Mouse (Mus musculus): Measurements from ENCODE around the gene Mag. TPM values are rescaled to one million over a fixed set of nuclear protein-coding genes. Genes with fewer than 3 reads are reported as not detected.
"Not testable (repeated sequence)": the region's sequence is repeated elsewhere in the genome, so short reads cannot be mapped to it uniquely, and the experiment has no call there.

Gene Mag
- polyA plus RNA-seq, 1 experiment from 2014 or later, result 0.73 TPM

DNA sequence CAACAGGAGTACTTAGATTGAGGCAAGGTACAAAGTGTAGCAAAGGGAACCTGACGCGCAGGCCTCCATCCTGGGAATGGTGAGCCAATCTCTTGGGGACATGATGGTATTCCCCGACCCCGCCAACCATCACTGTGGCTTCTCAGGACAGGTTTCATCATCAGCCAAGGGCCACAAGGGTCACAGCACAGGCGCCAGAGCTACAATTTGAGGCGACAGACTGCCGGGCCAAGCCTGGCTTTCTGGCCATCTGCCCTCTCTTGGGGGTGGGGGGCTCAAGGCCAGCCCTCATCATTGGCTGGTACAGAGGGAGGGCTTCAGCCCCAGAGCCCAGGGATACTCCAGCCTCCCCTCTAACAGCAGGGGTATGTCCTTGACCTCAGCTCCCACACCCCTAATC, 30.8 kb upstream of the Mag start:
- not testable (repeated sequence) for H3K27ac ChIP-seq (ENCODE audit: low read depth, low read length); H3K9me3 ChIP-seq (ENCODE audit: control insufficient read depth, low read length); H3K36me3 ChIP-seq (ENCODE audit: control insufficient read depth, insufficient read depth, low read length); DNase-seq (ENCODE audit: low spot score); ATAC-seq (ENCODE audit: low FRiP score); H3K9ac ChIP-seq (ENCODE audit: low read depth, low read length); H3K27me3 ChIP-seq (ENCODE audit: control insufficient read depth, insufficient read depth, low read length); H3K4me1 ChIP-seq (replicated peaks; ENCODE audit: control insufficient read depth, insufficient read depth, low read length); H3K4me2 ChIP-seq (replicated peaks; ENCODE audit: low read depth, low read length); H3K4me3 ChIP-seq (ENCODE audit: low read depth, low read length)
- 90% methylated on average over 7 of the region's 7 CpGs for WGBS

DNA sequence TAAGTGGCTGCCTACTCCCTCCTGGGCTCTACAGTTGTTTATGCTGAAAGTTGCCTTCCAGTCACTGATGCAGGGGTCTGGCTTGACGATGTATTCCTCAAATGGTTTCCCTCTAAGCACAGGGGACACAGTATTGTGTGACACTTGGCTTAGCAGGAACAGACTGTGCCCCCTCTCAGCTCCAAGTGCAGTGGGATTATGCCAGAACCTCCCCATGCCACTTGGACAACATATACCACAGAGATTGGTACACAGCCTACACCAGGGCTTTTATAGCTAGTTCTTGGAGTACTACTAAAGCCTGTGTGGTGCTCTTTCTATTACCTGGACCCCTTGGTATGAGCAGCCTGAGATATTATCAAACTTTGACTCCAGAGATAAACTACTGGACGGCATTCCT, 30.0 kb upstream of the Mag start:
- H3K9me3 ChIP-seq (ENCODE audit: control insufficient read depth, low read length); H3K4me3 ChIP-seq (ENCODE audit: low read depth, low read length); DNase-seq (ENCODE audit: low spot score); H3K36me3 ChIP-seq (ENCODE audit: control insufficient read depth, insufficient read depth, low read length); H3K4me2 ChIP-seq (replicated peaks; ENCODE audit: low read depth, low read length); H3K27ac ChIP-seq (ENCODE audit: low read depth, low read length); ATAC-seq (ENCODE audit: low FRiP score); H3K9ac ChIP-seq (ENCODE audit: low read depth, low read length); H3K4me1 ChIP-seq (replicated peaks; ENCODE audit: control insufficient read depth, insufficient read depth, low read length); H3K27me3 ChIP-seq (ENCODE audit: control insufficient read depth, insufficient read depth, low read length): not testable (repeated sequence)
- 82% methylated on average over 2 of the region's 2 CpGs for WGBS

DNA sequence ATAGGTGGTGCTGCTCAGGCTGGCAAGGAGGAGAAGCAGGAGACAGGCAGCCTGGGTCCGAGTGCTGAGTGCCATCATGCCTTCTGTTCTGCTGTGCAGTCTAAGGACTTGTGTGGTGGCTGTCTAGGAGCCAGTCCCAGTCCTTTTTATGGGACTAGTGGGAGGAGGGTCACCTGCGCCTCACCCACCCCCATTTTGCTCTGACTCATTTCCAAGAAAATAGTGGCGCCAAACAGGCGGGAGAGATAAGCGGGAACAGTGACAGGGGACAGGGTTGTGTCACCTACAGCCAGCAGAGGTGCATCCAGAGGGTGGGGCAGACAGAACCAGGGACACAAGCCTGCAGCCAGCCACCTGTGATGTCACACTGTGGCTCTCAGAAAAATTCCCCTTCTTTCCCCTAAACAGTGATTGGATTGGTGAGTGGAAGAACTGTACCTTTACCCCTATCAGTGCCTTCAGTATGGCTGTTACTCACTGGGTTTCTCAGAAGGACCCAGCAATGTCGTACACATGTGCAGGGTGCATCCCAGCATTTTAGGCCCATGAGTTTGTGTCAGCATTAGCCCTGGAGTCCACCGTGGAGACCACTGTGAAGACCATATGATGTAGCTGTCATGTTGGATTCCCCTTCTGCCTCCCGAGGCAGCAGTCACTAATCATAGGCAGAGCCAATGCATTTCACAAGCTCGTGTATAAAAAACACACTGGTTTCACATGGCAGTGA, 29.4 kb upstream of the Mag start, which contains the start of gene Hamp:
Hamp (minus strand) TSS at position 124 of the 727 bp plus-strand sequence.
- no peak for ATAC-seq (ENCODE audit: low FRiP score)
- 75% methylated on average over 9 of the region's 9 CpGs for WGBS
- Histone ChIP-seq H3K27ac (ENCODE audit: low read depth, low read length) (no peak within 1 kb of the TSS), H3K36me3 (ENCODE audit: control insufficient read depth, insufficient read depth, low read length) (0 out of 2 replicates have a peak, but pooled peaks cover 4% of the 10 kb centered on the region), H3K27me3 (ENCODE audit: control insufficient read depth, insufficient read depth, low read length) (no peaks in the 10 kb centered on the region), H3K4me2 (replicated peaks; ENCODE audit: low read depth, low read length) (no peak within 1 kb of the TSS), H3K9me3 (ENCODE audit: control insufficient read depth, low read length) (no peaks in the 10 kb centered on the region), H3K4me3 (ENCODE audit: low read depth, low read length) (no peak within 1 kb of the TSS), H3K4me1 (replicated peaks; ENCODE audit: control insufficient read depth, insufficient read depth, low read length) (no peaks in the 10 kb centered on the region), H3K9ac (ENCODE audit: low read depth, low read length) (no peak within 1 kb of the TSS)
- no peak for DNase-seq (ENCODE audit: low spot score)

DNA sequence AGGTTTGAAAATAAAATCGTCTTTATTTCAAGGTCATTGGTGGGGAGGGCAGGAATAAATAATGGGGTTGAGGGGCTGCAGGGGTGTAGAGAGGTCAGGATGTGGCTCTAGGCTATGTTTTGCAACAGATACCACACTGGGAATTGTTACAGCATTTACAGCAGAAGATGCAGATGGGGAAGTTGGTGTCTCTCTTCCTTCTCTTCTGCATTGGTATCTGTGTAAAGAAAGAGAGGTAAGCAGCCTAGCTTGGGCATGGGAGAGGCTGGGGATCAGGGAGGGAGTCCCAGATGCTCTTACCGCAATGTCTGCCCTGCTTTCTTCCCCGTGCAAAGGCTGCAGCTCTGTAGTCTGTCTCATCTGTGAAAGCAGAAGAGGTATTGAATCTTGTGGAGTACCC, 27.7 kb upstream of the Mag start:
- not testable (repeated sequence) for H3K4me2 ChIP-seq (replicated peaks; ENCODE audit: low read depth, low read length); H3K4me1 ChIP-seq (replicated peaks; ENCODE audit: control insufficient read depth, insufficient read depth, low read length); H3K9me3 ChIP-seq (ENCODE audit: control insufficient read depth, low read length); H3K4me3 ChIP-seq (ENCODE audit: low read depth, low read length); ATAC-seq (ENCODE audit: low FRiP score); H3K36me3 ChIP-seq (ENCODE audit: control insufficient read depth, insufficient read depth, low read length); DNase-seq (ENCODE audit: low spot score); H3K27me3 ChIP-seq (ENCODE audit: control insufficient read depth, insufficient read depth, low read length); H3K27ac ChIP-seq (ENCODE audit: low read depth, low read length); H3K9ac ChIP-seq (ENCODE audit: low read depth, low read length)
- 61% methylated on average over 3 of the region's 3 CpGs for WGBS

DNA sequence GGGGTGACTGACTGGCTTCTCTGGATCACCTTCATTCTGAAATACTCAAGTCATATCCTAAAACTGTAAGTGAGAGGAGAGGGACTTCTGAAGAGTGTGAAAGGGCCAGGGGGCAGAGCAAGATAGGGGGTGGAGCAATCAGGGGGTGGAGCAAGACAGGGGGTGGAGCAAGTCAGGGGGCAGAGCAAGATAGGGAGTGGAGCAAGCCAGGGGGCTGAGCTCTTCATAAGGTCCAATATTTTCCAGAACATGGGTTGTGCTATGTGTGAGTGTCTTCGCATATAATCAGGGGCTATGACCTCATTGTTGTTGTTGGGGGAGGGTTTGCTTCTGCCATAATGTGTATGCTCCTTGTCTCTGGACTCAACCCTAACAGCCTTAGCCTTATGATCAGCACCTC, 25.4 kb upstream of the Mag start:
- WGBS, result 91% methylated on average over 1 of the region's 1 CpGs
- not testable (repeated sequence) for H3K9me3 ChIP-seq (ENCODE audit: control insufficient read depth, low read length); DNase-seq (ENCODE audit: low spot score); H3K4me2 ChIP-seq (replicated peaks; ENCODE audit: low read depth, low read length); H3K4me1 ChIP-seq (replicated peaks; ENCODE audit: control insufficient read depth, insufficient read depth, low read length); H3K27me3 ChIP-seq (ENCODE audit: control insufficient read depth, insufficient read depth, low read length); H3K27ac ChIP-seq (ENCODE audit: low read depth, low read length); H3K36me3 ChIP-seq (ENCODE audit: control insufficient read depth, insufficient read depth, low read length); H3K9ac ChIP-seq (ENCODE audit: low read depth, low read length); H3K4me3 ChIP-seq (ENCODE audit: low read depth, low read length); ATAC-seq (ENCODE audit: low FRiP score)

DNA sequence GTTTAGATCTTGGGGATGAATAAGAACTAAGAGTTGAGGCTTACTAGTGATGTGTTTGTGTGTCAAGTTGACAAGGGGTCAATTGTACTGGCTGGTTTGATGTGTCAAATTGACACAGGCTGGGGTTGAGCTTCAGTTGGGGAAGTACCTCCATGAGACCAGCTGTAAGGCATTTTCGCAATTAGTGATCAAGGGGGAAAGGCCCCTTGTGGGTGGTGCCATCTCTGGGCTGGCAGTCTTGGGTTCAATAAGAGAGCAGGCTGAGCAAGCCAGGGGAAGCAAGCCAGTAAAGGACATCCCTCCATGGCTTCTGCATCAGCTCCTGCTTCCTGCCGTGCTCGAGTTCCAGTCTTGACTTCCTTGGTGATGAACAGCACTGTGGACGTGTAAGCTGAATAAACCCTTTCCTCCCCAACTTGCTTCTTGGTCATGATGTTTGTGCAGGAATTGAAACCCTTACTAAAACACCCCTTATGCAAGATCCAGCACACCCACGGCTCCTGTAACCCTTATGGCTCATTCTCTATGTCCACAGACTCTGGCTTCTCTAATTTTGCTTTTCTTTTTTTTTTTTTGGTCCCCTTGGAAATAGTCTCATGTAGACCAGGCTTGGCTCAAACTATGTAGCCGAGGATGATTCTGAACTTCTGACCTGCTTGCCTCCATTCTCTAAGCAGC, 20.9 kb upstream of the Mag start:
- H3K4me2 ChIP-seq (replicated peaks; ENCODE audit: low read depth, low read length); H3K4me1 ChIP-seq (replicated peaks; ENCODE audit: control insufficient read depth, insufficient read depth, low read length); ATAC-seq (ENCODE audit: low FRiP score); H3K27me3 ChIP-seq (ENCODE audit: control insufficient read depth, insufficient read depth, low read length); H3K27ac ChIP-seq (ENCODE audit: low read depth, low read length); H3K36me3 ChIP-seq (ENCODE audit: control insufficient read depth, insufficient read depth, low read length); DNase-seq (ENCODE audit: low spot score); H3K4me3 ChIP-seq (ENCODE audit: low read depth, low read length); H3K9ac ChIP-seq (ENCODE audit: low read depth, low read length); H3K9me3 ChIP-seq (ENCODE audit: control insufficient read depth, low read length): not testable (repeated sequence)
- 77% methylated on average over 6 of the region's 6 CpGs for WGBS

DNA sequence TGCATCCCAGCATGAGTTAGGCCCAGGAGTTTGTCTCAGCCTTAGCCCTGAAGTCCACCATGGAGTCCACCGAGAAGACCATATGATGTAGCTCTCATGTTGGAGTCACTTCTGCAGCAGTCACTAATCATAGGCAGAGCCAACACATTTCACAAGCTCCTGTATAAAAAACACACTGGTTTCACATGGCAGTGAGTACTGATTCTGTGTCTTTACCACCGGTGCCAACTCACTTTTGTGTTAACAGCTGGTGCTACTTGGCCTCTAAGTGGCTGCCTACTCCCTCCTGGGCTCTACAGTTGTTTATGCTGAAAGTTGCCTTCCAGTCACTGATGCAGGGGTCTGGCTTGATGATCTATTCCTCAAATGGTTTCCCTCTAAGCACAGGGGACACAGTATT, 9.9 kb upstream of the Mag start, which contains the start of gene Hamp2:
Hamp2 (minus strand) TSS at position 101 of the 400 bp plus-strand sequence.
- H3K27ac ChIP-seq (ENCODE audit: low read depth, low read length); H3K36me3 ChIP-seq (ENCODE audit: control insufficient read depth, insufficient read depth, low read length); H3K27me3 ChIP-seq (ENCODE audit: control insufficient read depth, insufficient read depth, low read length); H3K9me3 ChIP-seq (ENCODE audit: control insufficient read depth, low read length); ATAC-seq (ENCODE audit: low FRiP score); H3K9ac ChIP-seq (ENCODE audit: low read depth, low read length); H3K4me2 ChIP-seq (replicated peaks; ENCODE audit: low read depth, low read length); H3K4me1 ChIP-seq (replicated peaks; ENCODE audit: control insufficient read depth, insufficient read depth, low read length); DNase-seq (ENCODE audit: low spot score); H3K4me3 ChIP-seq (ENCODE audit: low read depth, low read length): not testable (repeated sequence)
- 71% methylated on average over 2 of the region's 2 CpGs for WGBS

DNA sequence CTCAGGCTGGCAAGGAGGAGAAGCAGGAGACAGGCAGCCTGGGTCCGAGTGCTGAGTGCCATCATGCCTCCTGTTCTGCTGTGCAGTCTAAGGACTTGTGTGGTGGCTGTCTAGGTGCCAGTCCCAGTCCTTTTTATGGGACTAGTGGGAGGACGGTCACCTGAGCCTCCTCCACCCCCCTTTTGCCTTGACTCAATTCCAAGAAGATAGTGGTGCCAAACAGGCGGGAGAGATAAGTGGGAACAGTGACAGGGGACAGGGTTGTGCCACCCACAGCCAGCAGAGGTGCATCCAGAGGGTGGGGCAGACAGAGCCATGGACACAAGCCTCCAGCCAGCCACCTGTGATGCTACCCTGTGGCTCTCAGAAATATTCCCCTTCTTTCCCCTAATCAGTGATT, 9.4 kb upstream of the Mag start:
- no peak overlapping the region for H3K9ac ChIP-seq (ENCODE audit: low read depth, low read length)
- ATAC-seq (ENCODE audit: low FRiP score) (no peak), DNase-seq (ENCODE audit: low spot score) (no peak)
- no peak overlapping the region for H3K4me2 ChIP-seq (replicated peaks; ENCODE audit: low read depth, low read length)
- 74% methylated on average over 3 of the region's 3 CpGs for WGBS
- H3K9me3 ChIP-seq (ENCODE audit: control insufficient read depth, low read length), result no peaks in the 10 kb centered on the region
- no peak overlapping the region for H3K4me3 ChIP-seq (ENCODE audit: low read depth, low read length)
- H3K36me3 ChIP-seq (ENCODE audit: control insufficient read depth, insufficient read depth, low read length), result no peaks in the 10 kb centered on the region
- no peak overlapping the region for H3K27ac ChIP-seq (ENCODE audit: low read depth, low read length)
- no peaks in the 10 kb centered on the region for H3K27me3 ChIP-seq (ENCODE audit: control insufficient read depth, insufficient read depth, low read length)
- no peaks in the 10 kb centered on the region for H3K4me1 ChIP-seq (replicated peaks; ENCODE audit: control insufficient read depth, insufficient read depth, low read length)

DNA sequence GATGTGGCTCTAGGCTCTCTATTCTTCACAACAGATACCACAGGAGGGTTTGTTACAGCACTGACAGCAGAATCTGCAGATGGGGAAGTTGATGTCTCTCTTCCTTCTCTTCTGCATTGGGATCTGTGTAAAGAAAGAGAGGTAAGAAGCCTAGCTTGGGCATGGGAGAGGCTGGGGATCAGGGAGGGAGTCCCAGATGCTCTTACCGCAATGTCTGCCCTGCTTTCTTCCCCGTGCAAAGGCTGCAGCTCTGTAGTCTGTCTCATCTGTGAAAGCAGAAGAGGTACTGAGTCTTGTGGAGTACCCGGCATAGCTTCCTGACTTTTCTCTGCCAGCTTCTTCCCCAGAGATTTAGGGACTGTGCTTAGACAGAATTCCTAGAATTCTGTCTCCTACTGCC, 7.8 kb upstream of the Mag start:
- not testable (repeated sequence) for H3K36me3 ChIP-seq (ENCODE audit: control insufficient read depth, insufficient read depth, low read length); H3K4me3 ChIP-seq (ENCODE audit: low read depth, low read length); H3K27ac ChIP-seq (ENCODE audit: low read depth, low read length); H3K4me2 ChIP-seq (replicated peaks; ENCODE audit: low read depth, low read length); H3K4me1 ChIP-seq (replicated peaks; ENCODE audit: control insufficient read depth, insufficient read depth, low read length); ATAC-seq (ENCODE audit: low FRiP score); H3K27me3 ChIP-seq (ENCODE audit: control insufficient read depth, insufficient read depth, low read length); H3K9ac ChIP-seq (ENCODE audit: low read depth, low read length); DNase-seq (ENCODE audit: low spot score); H3K9me3 ChIP-seq (ENCODE audit: control insufficient read depth, low read length)
- WGBS, result 40% methylated on average over 3 of the region's 3 CpGs

Data from hindbrain, embryonic 11.5 days (tissue).